Mouse (Mus musculus): Measurements from ENCODE around the gene Clpb. TPM values are rescaled to one million over a fixed set of nuclear protein-coding genes. Genes with fewer than 3 reads are reported as not detected.

Clpb gene
- polyA plus RNA-seq, 1 experiment, result 33.0 TPM

GRCm38 (mm10) chr7:101702706-101703105 is 39.3 kb downstream of the Clpb start:
- no peak for DNase-seq
- H3K4me1 ChIP-seq (ENCODE audit: control insufficient read depth, insufficient read depth, low read length), result no peaks in the 10 kb centered on the region; the same call in 1 of the 2 replicates
- no peak for TF ChIP-seq CTCF (IDR thresholded peaks at IDR 0.05; ENCODE audit: borderline replicate concordance, insufficient read depth, low read depth, low read length)
- no peak for TF ChIP-seq POLR2A (IDR thresholded peaks at IDR 0.05; ENCODE audit: borderline replicate concordance, insufficient read depth, low read length)

GRCm38 (mm10) chr7:101709586-101709985 is 46.2 kb downstream of the Clpb start:
- no peak for DNase-seq
- no peaks in the 10 kb centered on the region for H3K4me1 ChIP-seq (ENCODE audit: control insufficient read depth, insufficient read depth, low read length)
- no peaks in the 10 kb centered on the region for H3K27me3 ChIP-seq (ENCODE audit: control insufficient read depth, insufficient read depth, low read length)
- H3K27ac ChIP-seq (ENCODE audit: insufficient read depth, low read length), result no peak overlapping the region
- no peak overlapping the region for H3K4me3 ChIP-seq (replicated peaks; ENCODE audit: insufficient read depth, low read depth, low read length)
- no peak for TF ChIP-seq CTCF (IDR thresholded peaks at IDR 0.05; ENCODE audit: borderline replicate concordance, insufficient read depth, low read depth, low read length)
- TF ChIP-seq POLR2A (IDR thresholded peaks at IDR 0.05; ENCODE audit: borderline replicate concordance, insufficient read depth, low read length), result no peak
- WGBS, result 64% methylated on average over 3 of the region's 3 CpGs

More at GRCm38 (mm10) chr7:101702706-101703105, 39.3 kb downstream of the Clpb start:
- 70% methylated on average over 5 of the region's 5 CpGs for WGBS
- Histone ChIP-seq H3K4me3 (replicated peaks; ENCODE audit: insufficient read depth, low read depth, low read length) (no peak overlapping the region), H3K27me3 (ENCODE audit: control insufficient read depth, insufficient read depth, low read length) (no peaks in the 10 kb centered on the region), H3K27ac (ENCODE audit: insufficient read depth, low read length) (no peak overlapping the region)

- Histone ChIP-seq H3K4me3 (replicated peaks; ENCODE audit: insufficient read depth, low read depth, low read length) (no peak overlapping the region), H3K27me3 (ENCODE audit: control insufficient read depth, insufficient read depth, low read length) (no peaks in the 10 kb centered on the region), H3K27ac (ENCODE audit: insufficient read depth, low read length) (no peak overlapping the region), H3K4me1 (ENCODE audit: control insufficient read depth, insufficient read depth, low read length) (no peaks in the 10 kb centered on the region)
- DNase-seq, result no peak
- TF ChIP-seq CTCF (IDR thresholded peaks at IDR 0.05; ENCODE audit: borderline replicate concordance, insufficient read depth, low read depth, low read length), result no peak
- no peak for TF ChIP-seq POLR2A (IDR thresholded peaks at IDR 0.05; ENCODE audit: borderline replicate concordance, insufficient read depth, low read length)
- 72% methylated on average over 5 of the region's 5 CpGs for WGBS
Observed at GRCm38 (mm10) chr7:101710236-101710635, 46.8 kb downstream of the Clpb start.

GRCm38 (mm10) chr7:101713828-101714400 is 50.5 kb downstream of the Clpb start:
- DNase-seq, result no peak
- Histone ChIP-seq H3K27ac (ENCODE audit: insufficient read depth, low read length) (no peak overlapping the region), H3K27me3 (ENCODE audit: control insufficient read depth, insufficient read depth, low read length) (no peaks in the 10 kb centered on the region), H3K4me3 (replicated peaks; ENCODE audit: insufficient read depth, low read depth, low read length) (no peak overlapping the region), H3K4me1 (ENCODE audit: control insufficient read depth, insufficient read depth, low read length) (0 out of 2 replicates have a peak, but pooled peaks cover 2% of the 10 kb centered on the region)
- TF ChIP-seq CTCF (IDR thresholded peaks at IDR 0.05; ENCODE audit: borderline replicate concordance, insufficient read depth, low read depth, low read length) (no peak), POLR2A (IDR thresholded peaks at IDR 0.05; ENCODE audit: borderline replicate concordance, insufficient read depth, low read length) (no peak)
- WGBS, result 92% methylated on average over 9 of the region's 9 CpGs

- 88% methylated on average over 5 of the region's 5 CpGs for WGBS
- Histone ChIP-seq H3K27ac (ENCODE audit: insufficient read depth, low read length) (no peak overlapping the region), H3K4me3 (replicated peaks; ENCODE audit: insufficient read depth, low read depth, low read length) (no peak overlapping the region), H3K4me1 (ENCODE audit: control insufficient read depth, insufficient read depth, low read length) (0 out of 2 replicates have a peak, but pooled peaks cover 2% of the 10 kb centered on the region), H3K27me3 (ENCODE audit: control insufficient read depth, insufficient read depth, low read length) (no peaks in the 10 kb centered on the region)
- TF ChIP-seq CTCF (IDR thresholded peaks at IDR 0.05; ENCODE audit: borderline replicate concordance, insufficient read depth, low read depth, low read length), result no peak
- TF ChIP-seq POLR2A (IDR thresholded peaks at IDR 0.05; ENCODE audit: borderline replicate concordance, insufficient read depth, low read length), result no peak
- DNase-seq, result no peak
Observed at GRCm38 (mm10) chr7:101715041-101715551, 51.7 kb downstream of the Clpb start.

GRCm38 (mm10) chr7:101720356-101720755 is 56.9 kb downstream of the Clpb start:
- H3K27ac ChIP-seq (ENCODE audit: insufficient read depth, low read length), result no peak overlapping the region
- 0 out of 2 replicates have a peak, but pooled peaks cover 2% of the 10 kb centered on the region for H3K4me1 ChIP-seq (ENCODE audit: control insufficient read depth, insufficient read depth, low read length)
- WGBS, result 89% methylated on average over 3 of the region's 3 CpGs
- H3K4me3 ChIP-seq (replicated peaks; ENCODE audit: insufficient read depth, low read depth, low read length), result no peak overlapping the region
- no peak for DNase-seq
- no peaks in the 10 kb centered on the region for H3K27me3 ChIP-seq (ENCODE audit: control insufficient read depth, insufficient read depth, low read length)
- no peak for TF ChIP-seq POLR2A (IDR thresholded peaks at IDR 0.05; ENCODE audit: borderline replicate concordance, insufficient read depth, low read length)

GRCm38 (mm10) chr7:101725081-101725480 is 61.6 kb downstream of the Clpb start:
- peak; percentile 16 to 20 for DNase-seq
- WGBS, result 77% methylated on average over 4 of the region's 4 CpGs
- Histone ChIP-seq H3K27ac (ENCODE audit: insufficient read depth, low read length) (no peak overlapping the region), H3K4me3 (replicated peaks; ENCODE audit: insufficient read depth, low read depth, low read length) (no peak overlapping the region), H3K27me3 (ENCODE audit: control insufficient read depth, insufficient read depth, low read length) (no peaks in the 10 kb centered on the region), H3K4me1 (ENCODE audit: control insufficient read depth, insufficient read depth, low read length) (no peaks in the 10 kb centered on the region)
- no peak for TF ChIP-seq POLR2A (IDR thresholded peaks at IDR 0.05; ENCODE audit: borderline replicate concordance, insufficient read depth, low read length)
- TF ChIP-seq CTCF (IDR thresholded peaks at IDR 0.05; ENCODE audit: borderline replicate concordance, insufficient read depth, low read depth, low read length), result peak; percentile 24; the same call in 1 of the 2 replicates

- Histone ChIP-seq H3K27me3 (ENCODE audit: control insufficient read depth, insufficient read depth, low read length) (no peaks in the 10 kb centered on the region), H3K4me3 (replicated peaks; ENCODE audit: insufficient read depth, low read depth, low read length) (no peak overlapping the region), H3K4me1 (ENCODE audit: control insufficient read depth, insufficient read depth, low read length) (no peaks in the 10 kb centered on the region), H3K27ac (ENCODE audit: insufficient read depth, low read length) (no peak overlapping the region)
- WGBS, result 56% methylated on average over 2 of the region's 2 CpGs
- TF ChIP-seq CTCF (IDR thresholded peaks at IDR 0.05; ENCODE audit: borderline replicate concordance, insufficient read depth, low read depth, low read length), result no peak
- TF ChIP-seq POLR2A (IDR thresholded peaks at IDR 0.05; ENCODE audit: borderline replicate concordance, insufficient read depth, low read length), result no peak
- DNase-seq, result no peak
Observed at GRCm38 (mm10) chr7:101726980-101727379, 63.5 kb downstream of the Clpb start.
